Mouse (Mus musculus) limb, embryonic 14.5 days (tissue): Measurements from ENCODE around the gene Scnn1g. TPM values are rescaled to one million over a fixed set of nuclear protein-coding genes. Genes with fewer than 3 reads are reported as not detected.

Source experiments
- ATAC-seq: fragments of 200-750 bp; cut with Nextera tagmentation; 2 replicates; pipeline ENCODE4 v1.8.0; 2017; ENCODE audit warnings: low read depth, moderate number of reproducible peaks, moderate TSS enrichment; ENCODE audit not compliant: low FRiP score
- DNase-seq: peaks from one replicate; pipeline ENCODE4 v3.0.0-alpha.2; 2015; ENCODE audit warnings: low spot score
- H3K27ac ChIP-seq: fragments of 300-500 bp; sonication (generic); replicated peaks from 2 replicates; pipeline ENCODE4 v1.5.1; 2014; ENCODE audit warnings: low read depth, mild to moderate bottlenecking, low read length, moderate library complexity, mixed read lengths
- H3K27me3 ChIP-seq: fragments of 300-500 bp; sonication (generic); 2 replicates; pipeline ENCODE4 v1.6.1; 2014; ENCODE audit warnings: low read length, mixed read lengths; ENCODE audit not compliant: control insufficient read depth, insufficient read depth
- H3K36me3 ChIP-seq: fragments of 300-500 bp; sonication (generic); 2 replicates; pipeline ENCODE4 v1.6.1; 2014; ENCODE audit warnings: mild to moderate bottlenecking, low read length, moderate library complexity, mixed read lengths; ENCODE audit not compliant: control insufficient read depth, insufficient read depth
- H3K4me1 ChIP-seq: fragments of 300-500 bp; sonication (generic); 2 replicates; pipeline ENCODE4 v1.6.1; 2014; ENCODE audit warnings: antibody characterized with exemption, low read length, mixed read lengths; ENCODE audit not compliant: control insufficient read depth, insufficient read depth
- H3K4me2 ChIP-seq: fragments of 300-500 bp; sonication (generic); replicated peaks from 2 replicates; pipeline ENCODE4 v1.6.1; 2014; ENCODE audit warnings: low read depth, mild to moderate bottlenecking, low read length, moderate library complexity; ENCODE audit not compliant: severe bottlenecking
- H3K4me3 ChIP-seq: fragments of 300-500 bp; sonication (generic); replicated peaks from 2 replicates; pipeline ENCODE4 v1.5.1; 2014; ENCODE audit warnings: low read length
- H3K9ac ChIP-seq: fragments of 300-500 bp; sonication (generic); 2 replicates; pipeline ENCODE4 v1.6.1; 2014; ENCODE audit warnings: mild to moderate bottlenecking, low read depth, low read length, moderate library complexity; ENCODE audit not compliant: severe bottlenecking
- H3K9me3 ChIP-seq: fragments of 300-500 bp; sonication (generic); 2 replicates; pipeline ENCODE4 v1.6.1; 2016; ENCODE audit warnings: low read length; ENCODE audit not compliant: control insufficient read depth
- POLR2A ChIP-seq: fragments of 200-500 bp; IDR thresholded peaks from 2 replicates; pipeline ENCODE4 v1.8.0; 2012; ENCODE audit warnings: inconsistent platforms, mild to moderate bottlenecking, moderate library complexity, borderline replicate concordance; ENCODE audit not compliant: insufficient read depth, insufficient read length; ENCODE audit errors: extremely low read depth
- WGBS: fragments of 180-500 bp; shearing (Covaris S2); extraction: QIAGEN DNeasy Blood & Tissue Kit; methylation state at CpG from one replicate; pipeline ENCODE4 v1.1.7; 2014; 5-methylcytosine and 5-hydroxymethylcytosine counted together
- polyA plus RNA-seq, 2 experiments: library from polyadenylated mRNA; depleted of rRNA in 1 of 2; stranded (reverse) in 1 of 2; unstranded in 1 of 2; fragments of >200 nt; fragmentation: Nextera tagmentation in 1 of 2; extraction: Ambion mirVana in 1 of 2; gene quantifications; 2 replicates each; pipeline versions ENCODE4 v1.2.1 to v1.2.3; 2012 to 2014

Scnn1g gene
- polyA plus RNA-seq, 2 experiments: 0.34 to 0.37 TPM

- no peaks in the 10 kb centered on the region for H3K9me3 ChIP-seq
- no peak for ATAC-seq
- DNase-seq: no peak
- H3K27ac ChIP-seq: no peak overlapping the region
- no peaks in the 10 kb centered on the region for H3K36me3 ChIP-seq
- no peaks in the 10 kb centered on the region for H3K4me1 ChIP-seq
- 33% methylated on average over 1 of the region's 1 CpGs for WGBS
- H3K4me3 ChIP-seq: no peak overlapping the region
- no peak for TF ChIP-seq POLR2A
- no peak overlapping the region for H3K4me2 ChIP-seq
- H3K27me3 ChIP-seq: no peaks in the 10 kb centered on the region
- no peak overlapping the region for H3K9ac ChIP-seq
Measured at GRCm38 (mm10) chr7:121778553-121778952, 44.3 kb downstream of the Scnn1g start.

GRCm38 (mm10) chr7:121778980-121779379, 44.7 kb downstream of the Scnn1g start:
- Histone ChIP-seq H3K9ac (no peak overlapping the region), H3K4me2 (no peak overlapping the region), H3K36me3 (no peaks in the 10 kb centered on the region), H3K9me3 (no peaks in the 10 kb centered on the region), H3K27me3 (no peaks in the 10 kb centered on the region), H3K4me3 (no peak overlapping the region), H3K4me1 (no peaks in the 10 kb centered on the region), H3K27ac (no peak overlapping the region)
- 82% methylated on average over 3 of the region's 3 CpGs for WGBS
- no peak for TF ChIP-seq POLR2A
- ATAC-seq (no peak), DNase-seq (no peak)

DNA sequence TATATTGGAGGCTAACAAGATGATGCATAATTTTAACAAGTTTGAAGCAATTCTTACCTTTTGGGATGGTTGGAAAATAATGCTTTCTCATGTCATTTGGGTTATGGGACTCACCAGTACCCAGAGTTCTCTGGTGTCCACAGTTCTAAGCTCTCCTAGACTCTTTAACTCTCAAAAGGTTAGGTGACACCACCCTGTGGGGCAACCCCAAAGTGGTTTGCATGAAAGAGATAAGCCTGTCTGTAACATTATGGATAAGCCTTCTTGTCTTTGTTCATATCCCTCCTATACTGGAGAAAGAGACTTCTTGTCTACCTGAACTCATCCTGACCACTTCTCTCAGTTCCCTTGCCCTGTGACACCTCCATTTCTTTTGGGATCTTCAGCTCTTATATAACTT, 45.1 kb downstream of the Scnn1g start:
- no peak for ATAC-seq
- Histone ChIP-seq H3K36me3 (no peaks in the 10 kb centered on the region), H3K27ac (no peak overlapping the region), H3K4me2 (no peak overlapping the region), H3K9me3 (no peaks in the 10 kb centered on the region), H3K4me3 (no peak overlapping the region), H3K27me3 (no peaks in the 10 kb centered on the region), H3K4me1 (no peaks in the 10 kb centered on the region), H3K9ac (no peak overlapping the region)
- DNase-seq: no peak
- no peak for TF ChIP-seq POLR2A

GRCm38 (mm10) chr7:121782188-121782909, 48.1 kb downstream of the Scnn1g start:
- no peak for TF ChIP-seq POLR2A

DNA sequence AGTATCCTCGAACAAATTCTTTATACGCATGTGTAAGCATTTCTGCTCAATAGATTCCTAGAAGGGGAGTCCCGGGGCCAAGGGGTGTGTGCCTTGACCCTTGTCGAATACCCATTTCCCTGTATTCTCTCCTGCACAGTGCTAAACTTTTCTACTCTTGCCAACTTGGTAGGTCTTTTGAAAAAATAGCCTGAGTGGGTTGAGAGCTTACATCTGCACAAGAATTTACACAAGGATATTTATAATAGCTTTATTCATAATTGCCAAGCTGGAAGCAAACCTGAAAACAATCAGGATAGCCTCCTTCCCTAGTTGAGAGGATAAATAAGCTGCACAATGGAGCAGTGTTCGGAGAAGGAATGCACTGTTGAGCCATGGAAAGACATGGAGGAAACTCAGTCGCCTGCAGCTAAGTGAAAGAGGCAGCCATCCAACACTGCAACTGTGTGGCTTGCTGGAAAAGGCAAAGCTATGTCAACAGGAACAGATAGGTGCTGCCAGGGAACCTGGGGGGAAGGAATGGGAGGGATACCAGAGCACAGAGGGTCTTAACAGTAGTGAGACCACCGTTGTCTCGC, 51.5 kb downstream of the Scnn1g start:
- Histone ChIP-seq H3K36me3 (no peaks in the 10 kb centered on the region), H3K4me2 (no peak overlapping the region), H3K9ac (no peak overlapping the region), H3K4me3 (no peak overlapping the region), H3K4me1 (no peaks in the 10 kb centered on the region), H3K27ac (no peak overlapping the region), H3K9me3 (no peaks in the 10 kb centered on the region), H3K27me3 (no peaks in the 10 kb centered on the region)
- ATAC-seq (no peak), DNase-seq (no peak)
- 79% methylated on average over 8 of the region's 8 CpGs for WGBS
- TF ChIP-seq POLR2A: no peak

More at GRCm38 (mm10) chr7:121782188-121782909, 48.1 kb downstream of the Scnn1g start:
- Histone ChIP-seq H3K36me3 (no peaks in the 10 kb centered on the region), H3K4me3 (no peak overlapping the region), H3K9me3 (no peaks in the 10 kb centered on the region), H3K27me3 (no peaks in the 10 kb centered on the region), H3K4me2 (no peak overlapping the region), H3K27ac (no peak overlapping the region), H3K9ac (no peak overlapping the region), H3K4me1 (no peaks in the 10 kb centered on the region)
- ATAC-seq: no peak
- WGBS: 63% methylated on average over 3 of the region's 3 CpGs
- DNase-seq: no peak
